Mouse (Mus musculus) hindbrain, embryonic 11.5 days (tissue): Measurements from ENCODE around the gene Tmem164. TPM values are rescaled to one million over a fixed set of nuclear protein-coding genes. Genes with fewer than 3 reads are reported as not detected.

ENCODE experiments used
- ATAC-seq: fragments of 200-750 bp; cut with Nextera tagmentation; 2 replicates; pipeline ENCODE4 v1.8.0; 2017; ENCODE audit warnings: mild to moderate bottlenecking, moderate TSS enrichment, moderate library complexity; ENCODE audit not compliant: low FRiP score
- DNase-seq: peaks from one replicate; pipeline ENCODE4 v3.0.0-alpha.2; 2015; ENCODE audit warnings: low spot score
- H3K27ac ChIP-seq: fragments of 300-500 bp; sonication (generic); 2 replicates; pipeline ENCODE4 v1.5.1; 2014; ENCODE audit warnings: mild to moderate bottlenecking, low read depth, low read length
- H3K27me3 ChIP-seq: fragments of 300-500 bp; sonication (generic); 2 replicates; pipeline ENCODE4 v1.6.1; 2014; ENCODE audit warnings: mild to moderate bottlenecking, low read length, moderate library complexity, mixed read lengths; ENCODE audit not compliant: control insufficient read depth, insufficient read depth
- H3K36me3 ChIP-seq: fragments of 300-500 bp; sonication (generic); 2 replicates; pipeline ENCODE4 v1.6.1; 2014; ENCODE audit warnings: mild to moderate bottlenecking, low read length, moderate library complexity, mixed read lengths; ENCODE audit not compliant: control insufficient read depth, insufficient read depth
- H3K4me1 ChIP-seq: fragments of 300-500 bp; sonication (generic); replicated peaks from 2 replicates; pipeline ENCODE4 v1.6.1; 2014; ENCODE audit warnings: low read length, mixed read lengths; ENCODE audit not compliant: control insufficient read depth, insufficient read depth
- H3K4me2 ChIP-seq: fragments of 300-500 bp; sonication (generic); replicated peaks from 2 replicates; pipeline ENCODE4 v1.6.1; 2014; ENCODE audit warnings: mild to moderate bottlenecking, low read depth, low read length
- H3K4me3 ChIP-seq: fragments of 300-500 bp; sonication (generic); 2 replicates; pipeline ENCODE4 v1.5.1; 2014; ENCODE audit warnings: low read depth, low read length
- H3K9ac ChIP-seq: fragments of 300-500 bp; sonication (generic); 2 replicates; pipeline ENCODE4 v1.6.1; 2014; ENCODE audit warnings: low read depth, low read length
- H3K9me3 ChIP-seq: fragments of 300-500 bp; sonication (generic); 2 replicates; pipeline ENCODE4 v1.6.1; 2016; ENCODE audit warnings: low read length; ENCODE audit not compliant: control insufficient read depth
- WGBS: fragments of 180-500 bp; shearing (Covaris S2); extraction: QIAGEN DNeasy Blood & Tissue Kit; methylation state at CpG from one replicate; pipeline ENCODE4 v1.1.7; 2014; 5-methylcytosine and 5-hydroxymethylcytosine counted together
- microRNA counts: library from miRNA; unstranded; fragments of <30 nt; microRNA quantifications from one replicate; lab custom pipeline; 2015
- polyA plus RNA-seq: library from polyadenylated mRNA; unstranded; fragments of >200 nt; fragmentation: Nextera tagmentation; extraction: Ambion mirVana; gene quantifications from 2 replicates; pipeline ENCODE4 v1.2.1, GENCODE M21; 2014

Tmem164 gene
- polyA plus RNA-seq, 1 experiment from 2014 or later, result 24.2 TPM

- Histone ChIP-seq H3K27ac (no peak overlapping the region), H3K36me3 (no peaks in the 10 kb centered on the region), H3K4me3 (no peak overlapping the region), H3K27me3 (no peaks in the 10 kb centered on the region), H3K9ac (no peak overlapping the region), H3K4me2 (no peak overlapping the region), H3K9me3 (no peaks in the 10 kb centered on the region), H3K4me1 (no peaks in the 10 kb centered on the region)
- DNase-seq (no peak), ATAC-seq (no peak)
- 90% methylated on average over 6 of the region's 6 CpGs for WGBS
Measured at GRCm38 (mm10) chrX:142846266-142846665, 165.1 kb downstream of the Tmem164 start.

- WGBS, result 95% methylated on average over 9 of the region's 9 CpGs
- ATAC-seq, result no peak
- H3K36me3 ChIP-seq, result no peaks in the 10 kb centered on the region
Measured at GRCm38 (mm10) chrX:142848032-142848431, 166.8 kb downstream of the Tmem164 start.

GRCm38 (mm10) chrX:142869844-142870243, 188.6 kb downstream of the Tmem164 start:
- Histone ChIP-seq H3K4me2 (no peak overlapping the region), H3K36me3 (no peaks in the 10 kb centered on the region), H3K9ac (no peak overlapping the region), H3K27me3 (no peaks in the 10 kb centered on the region), H3K9me3 (no peaks in the 10 kb centered on the region), H3K4me3 (no peak overlapping the region), H3K27ac (no peak overlapping the region), H3K4me1 (no peaks in the 10 kb centered on the region)
- ATAC-seq, result no peak
- no peak for DNase-seq
- WGBS, result 84% methylated on average over 2 of the region's 2 CpGs

More at GRCm38 (mm10) chrX:142848032-142848431, 166.8 kb downstream of the Tmem164 start:
- no peak overlapping the region for H3K9ac ChIP-seq
- no peak for DNase-seq
- H3K27me3 ChIP-seq, result no peaks in the 10 kb centered on the region
- H3K4me1 ChIP-seq, result no peaks in the 10 kb centered on the region
- no peaks in the 10 kb centered on the region for H3K9me3 ChIP-seq
- no peak overlapping the region for H3K4me2 ChIP-seq
- no peak overlapping the region for H3K4me3 ChIP-seq
- H3K27ac ChIP-seq, result no peak overlapping the region

- Histone ChIP-seq H3K4me2 (no peak overlapping the region), H3K4me3 (no peak overlapping the region), H3K4me1 (no peaks in the 10 kb centered on the region), H3K9me3 (no peaks in the 10 kb centered on the region), H3K27me3 (no peaks in the 10 kb centered on the region), H3K9ac (no peak overlapping the region), H3K27ac (no peak overlapping the region), H3K36me3 (no peaks in the 10 kb centered on the region)
- no peak for ATAC-seq
- WGBS, result 91% methylated on average over 5 of the region's 5 CpGs
- DNase-seq, result no peak
Measured at GRCm38 (mm10) chrX:142882255-142882654, 201.0 kb downstream of the Tmem164 start.

- no peaks in the 10 kb centered on the region for H3K27me3 ChIP-seq
- H3K4me1 ChIP-seq, result no peaks in the 10 kb centered on the region
- no peaks in the 10 kb centered on the region for H3K9me3 ChIP-seq
- no peak overlapping the region for H3K27ac ChIP-seq
- H3K4me3 ChIP-seq, result no peak overlapping the region
- 85% methylated on average over 4 of the region's 4 CpGs for WGBS
- no peaks in the 10 kb centered on the region for H3K36me3 ChIP-seq
- H3K4me2 ChIP-seq, result no peak overlapping the region
- DNase-seq (no peak), ATAC-seq (no peak)
- no peak overlapping the region for H3K9ac ChIP-seq
Measured at GRCm38 (mm10) chrX:142883593-142883992, 202.4 kb downstream of the Tmem164 start.

GRCm38 (mm10) chrX:142885962-142886361, 204.8 kb downstream of the Tmem164 start:
- Histone ChIP-seq H3K9me3 (no peaks in the 10 kb centered on the region), H3K36me3 (no peaks in the 10 kb centered on the region), H3K4me3 (no peak overlapping the region), H3K4me2 (no peak overlapping the region), H3K27me3 (no peaks in the 10 kb centered on the region), H3K27ac (no peak overlapping the region), H3K4me1 (no peaks in the 10 kb centered on the region), H3K9ac (no peak overlapping the region)
- DNase-seq, result no peak
- ATAC-seq, result no peak
- WGBS, result 93% methylated on average over 7 of the region's 7 CpGs

MicroRNAs encoded within 50 kb of the gene (microRNA counts, 519-probe panel; counts per million panel counts)
- 4,705 counts per million, percentile 57 among the panel's probes with 10 or more counts for microRNA mmu-miR-652 (lab: Ali Mortazavi, UCI)
